Mouse (Mus musculus): ENCODE data around the gene Cic. TPM values are rescaled to one million over a fixed set of nuclear protein-coding genes. Genes with fewer than 3 reads are reported as not detected.

The Cic gene
- 8.9 and 10.2 TPM in 2 replicates for polyA plus RNA-seq (2015; fragmentation: Nextera tagmentation; extraction: Ambion mirVana)

- peak; percentile 75 for ATAC-seq (ENCODE audit: insufficient read depth)
- H3K36me3 ChIP-seq (replicated peaks): peaks cover 16% of the 10 kb centered on the region
- peak within 1 kb of the TSS; percentile 85 for H3K4me3 ChIP-seq (replicated peaks)
- H3K9me3 ChIP-seq (replicated peaks): no peaks in the 10 kb centered on the region
- peak within 1 kb of the TSS; percentile 90 for H3K4me2 ChIP-seq
- peaks cover 67% of the 10 kb centered on the region for H3K4me1 ChIP-seq (replicated peaks)
- no peaks in the 10 kb centered on the region for H3K27me3 ChIP-seq
- peak within 1 kb of the TSS; percentile 95 for H3K27ac ChIP-seq (replicated peaks)
- WGBS (ENCODE audit: insufficient replicate concordance): 0% methylated on average over 29 of the region's 29 CpGs
- peak within 1 kb of the TSS; percentile 98 for H3K9ac ChIP-seq
Measured at GRCm38 (mm10) chr7:25267301-25267750, at the start of gene Cic. TSS of gene Cic (plus strand) at chr7:25267704.

DNA sequence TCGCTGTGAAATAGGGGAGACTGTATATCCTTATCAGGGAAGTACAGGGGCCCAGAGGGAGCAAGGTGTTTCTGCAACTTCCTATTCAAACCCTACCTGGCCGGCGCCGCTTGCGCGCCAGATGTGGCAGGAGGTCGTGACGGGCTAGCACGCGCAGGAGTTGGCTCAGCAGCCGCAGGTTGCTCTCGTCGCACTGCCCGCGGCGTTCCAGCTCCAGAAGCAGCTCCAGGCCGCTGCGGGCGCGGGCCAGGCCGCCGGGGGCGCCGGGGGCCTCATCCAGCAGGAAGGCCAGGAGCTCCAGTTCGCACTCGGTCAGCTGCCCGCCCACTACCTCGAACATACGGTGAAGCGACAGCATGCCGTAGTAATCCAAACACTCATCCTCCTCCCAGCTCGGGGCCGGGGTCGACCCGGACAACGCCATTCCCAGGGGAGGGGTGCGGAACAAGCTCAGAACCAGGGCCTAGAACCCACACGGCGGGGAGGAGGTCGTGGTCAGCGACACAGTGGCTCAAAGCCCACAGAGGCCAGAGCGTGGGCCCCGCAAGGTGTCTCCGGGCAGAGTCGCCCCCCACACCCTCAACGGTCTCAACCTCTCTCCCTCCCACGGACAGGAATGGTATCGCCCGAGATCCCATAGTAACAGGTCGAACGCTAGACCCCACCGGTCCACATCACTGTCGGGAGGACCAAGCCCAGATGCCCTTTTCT lies 48.6 kb upstream of the Cic start:
- Histone ChIP-seq H3K27ac (replicated peaks) (peak overlapping the region; percentile 96), H3K9me3 (replicated peaks) (no peaks in the 10 kb centered on the region), H3K36me3 (replicated peaks) (peaks cover 56% of the 10 kb centered on the region), H3K4me2 (peak overlapping the region; percentile 87), H3K4me3 (replicated peaks) (peak overlapping the region; percentile 89), H3K27me3 (no peaks in the 10 kb centered on the region), H3K4me1 (replicated peaks) (peaks cover 73% of the 10 kb centered on the region), H3K9ac (peak overlapping the region; percentile 92)
- under 1% methylated on average over 53 of the region's 53 CpGs for WGBS (ENCODE audit: insufficient replicate concordance)
- peak; percentile 17 for ATAC-seq (ENCODE audit: insufficient read depth)

DNA sequence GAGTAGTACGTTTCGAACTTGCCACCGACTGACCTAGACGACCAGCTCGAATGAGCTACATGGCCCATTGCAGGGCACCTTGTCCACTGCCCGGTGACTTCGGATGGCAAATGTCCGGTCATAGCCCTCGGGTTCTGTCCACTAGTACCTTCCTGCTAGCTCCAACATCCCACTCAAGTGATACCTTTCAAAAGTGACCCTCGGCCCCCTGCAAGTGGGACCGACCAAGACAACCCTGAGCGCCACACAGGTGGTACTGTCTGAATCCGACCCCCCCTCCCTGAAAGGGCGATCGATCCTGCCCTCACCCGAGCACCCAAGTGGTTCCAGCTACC lies 48.1 kb upstream of the Cic start:
- Histone ChIP-seq H3K4me2 (peak overlapping the region; percentile 87), H3K4me3 (replicated peaks) (peak overlapping the region; percentile 89), H3K36me3 (replicated peaks) (peaks cover 56% of the 10 kb centered on the region), H3K9me3 (replicated peaks) (no peaks in the 10 kb centered on the region), H3K27ac (replicated peaks) (peak overlapping the region; percentile 96), H3K27me3 (no peaks in the 10 kb centered on the region), H3K4me1 (replicated peaks) (peaks cover 68% of the 10 kb centered on the region), H3K9ac (peak overlapping the region; percentile 92)
- no peak for ATAC-seq (ENCODE audit: insufficient read depth)
- under 1% methylated on average over 16 of the region's 16 CpGs for WGBS (ENCODE audit: insufficient replicate concordance)

GRCm38 (mm10) chr7:25219756-25220456 lies 47.6 kb upstream of the Cic start:
- under 1% methylated on average over 31 of the region's 31 CpGs for WGBS (ENCODE audit: insufficient replicate concordance)
- peaks cover 65% of the 10 kb centered on the region for H3K4me1 ChIP-seq (replicated peaks)

DNA sequence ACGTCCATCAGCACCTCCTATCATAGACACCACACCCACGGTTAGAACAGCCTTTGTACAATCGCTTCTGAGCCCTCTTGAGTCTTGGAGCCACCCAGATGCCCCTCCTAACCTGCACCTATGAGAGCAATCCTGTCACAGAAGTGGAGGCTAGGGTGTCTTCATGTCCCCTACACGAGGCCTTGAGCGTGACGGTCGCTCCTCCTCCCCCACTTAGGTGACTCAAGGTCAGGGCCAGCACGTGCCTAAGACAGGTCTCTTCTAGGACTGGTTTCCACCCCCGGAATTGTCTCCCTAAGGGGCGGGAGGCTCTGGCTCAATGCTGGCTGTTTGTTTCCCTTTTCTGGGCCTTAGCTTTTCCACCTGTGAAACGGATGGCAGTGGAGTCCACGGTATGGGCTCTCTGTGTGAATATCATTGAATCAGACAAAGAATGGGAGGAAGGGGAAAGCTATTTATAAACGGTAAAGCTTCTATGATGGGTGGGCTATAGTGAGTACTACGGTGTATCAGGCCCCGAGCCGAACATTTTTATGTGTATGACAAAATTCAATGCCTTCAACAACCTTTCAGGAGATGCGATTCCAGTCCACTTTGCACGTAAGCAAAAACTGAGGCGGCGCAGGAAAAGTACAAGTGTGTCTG lies 46.9 kb upstream of the Cic start, which contains the start of gene Dedd2:
Gene Dedd2, minus strand, starts transcription at position 159 of the 645 bp plus-strand sequence.
- Histone ChIP-seq H3K27ac (replicated peaks) (peak within 1 kb of the TSS; percentile 96), H3K4me1 (replicated peaks) (peaks cover 58% of the 10 kb centered on the region), H3K27me3 (no peaks in the 10 kb centered on the region), H3K4me3 (replicated peaks) (peak within 1 kb of the TSS; percentile 89), H3K36me3 (replicated peaks) (peaks cover 56% of the 10 kb centered on the region), H3K4me2 (peak within 1 kb of the TSS; percentile 87), H3K9ac (peak within 1 kb of the TSS; percentile 92), H3K9me3 (replicated peaks) (no peaks in the 10 kb centered on the region)
- ATAC-seq (ENCODE audit: insufficient read depth): peak; percentile 27
- WGBS (ENCODE audit: insufficient replicate concordance): 1% methylated on average over 20 of the region's 20 CpGs

More at GRCm38 (mm10) chr7:25219756-25220456, 47.6 kb upstream of the Cic start:
- ATAC-seq (ENCODE audit: insufficient read depth): peak; percentile 62
- Histone ChIP-seq H3K4me2 (peak overlapping the region; percentile 87), H3K4me3 (replicated peaks) (peak overlapping the region; percentile 89), H3K9ac (peak overlapping the region; percentile 92), H3K9me3 (replicated peaks) (no peaks in the 10 kb centered on the region), H3K27me3 (no peaks in the 10 kb centered on the region), H3K36me3 (replicated peaks) (peaks cover 56% of the 10 kb centered on the region), H3K27ac (replicated peaks) (peak overlapping the region; percentile 96)

- H3K27me3 ChIP-seq: no peaks in the 10 kb centered on the region
- H3K4me1 ChIP-seq (replicated peaks): peaks cover 54% of the 10 kb centered on the region
- no peaks in the 10 kb centered on the region for H3K9me3 ChIP-seq (replicated peaks)
- ATAC-seq (ENCODE audit: insufficient read depth): peak; percentile 79
- peak within 1 kb of the TSS; percentile 96 for H3K27ac ChIP-seq (replicated peaks)
- peaks cover 56% of the 10 kb centered on the region for H3K36me3 ChIP-seq (replicated peaks)
- H3K9ac ChIP-seq: peak within 1 kb of the TSS; percentile 92
- H3K4me3 ChIP-seq (replicated peaks): peak within 1 kb of the TSS; percentile 89
- H3K4me2 ChIP-seq: peak within 1 kb of the TSS; percentile 87
- WGBS (ENCODE audit: insufficient replicate concordance): under 1% methylated on average over 45 of the region's 45 CpGs
Measured at GRCm38 (mm10) chr7:25221102-25221883, 46.2 kb upstream of the Cic start, which contains the start of gene Zfp526. TSS of gene Zfp526 (plus strand) at chr7:25221425.

DNA sequence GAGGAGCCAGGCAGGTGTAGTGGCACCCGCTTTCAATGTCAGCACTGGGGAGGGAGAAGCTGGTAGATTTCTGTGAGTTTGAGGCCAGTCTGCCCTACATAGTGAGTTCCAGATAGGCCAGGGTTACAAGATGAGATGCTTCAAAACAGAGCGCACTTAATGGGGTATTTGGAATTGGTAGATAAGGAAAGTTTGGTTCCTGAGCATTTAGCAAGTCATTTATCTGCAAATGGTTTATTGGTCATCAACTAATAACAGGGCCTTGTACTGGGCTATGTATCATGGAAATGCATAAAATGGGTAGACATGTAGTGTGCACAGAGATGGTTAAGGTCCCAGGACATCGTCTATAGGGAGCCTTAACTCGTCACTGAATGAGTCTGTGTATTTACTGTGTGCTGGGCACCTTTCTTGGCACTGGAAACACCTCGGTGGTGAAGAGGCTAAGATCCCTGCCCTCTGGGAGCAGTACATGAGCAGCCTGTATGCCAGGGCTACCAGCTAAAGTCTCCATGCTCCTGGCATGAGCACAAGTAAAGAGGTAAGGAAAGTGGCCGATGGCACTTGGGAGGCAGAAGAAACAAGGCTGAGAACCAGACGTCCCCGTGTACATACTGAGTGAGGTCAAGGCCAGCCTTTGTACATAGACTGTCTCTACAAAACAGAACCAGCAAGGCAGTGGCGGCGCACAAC lies 45.1 kb upstream of the Cic start:
- Histone ChIP-seq H3K36me3 (replicated peaks) (peaks cover 56% of the 10 kb centered on the region), H3K4me3 (replicated peaks) (peak overlapping the region; percentile 89), H3K9ac (peak overlapping the region; percentile 86), H3K9me3 (replicated peaks) (no peaks in the 10 kb centered on the region), H3K27me3 (no peaks in the 10 kb centered on the region), H3K4me2 (peak overlapping the region; percentile 87), H3K27ac (replicated peaks) (peak overlapping the region; percentile 96), H3K4me1 (replicated peaks) (peaks cover 49% of the 10 kb centered on the region)
- ATAC-seq (ENCODE audit: insufficient read depth): no peak
- 55% methylated on average over 10 of the region's 10 CpGs for WGBS (ENCODE audit: insufficient replicate concordance)

GRCm38 (mm10) chr7:25227523-25228300 lies 39.8 kb upstream of the Cic start:
- Histone ChIP-seq H3K9ac (no peak overlapping the region), H3K4me1 (replicated peaks) (peaks cover 11% of the 10 kb centered on the region), H3K27me3 (no peaks in the 10 kb centered on the region), H3K4me3 (replicated peaks) (no peak overlapping the region), H3K27ac (replicated peaks) (no peak overlapping the region), H3K4me2 (no peak overlapping the region), H3K36me3 (replicated peaks) (peaks cover 100% of the 10 kb centered on the region), H3K9me3 (replicated peaks) (no peaks in the 10 kb centered on the region)
- WGBS (ENCODE audit: insufficient replicate concordance): 84% methylated on average over 1 of the region's 1 CpGs
- ATAC-seq (ENCODE audit: insufficient read depth): no peak

- Histone ChIP-seq H3K4me3 (replicated peaks) (no peak overlapping the region), H3K9ac (no peak overlapping the region), H3K4me2 (no peak overlapping the region), H3K4me1 (replicated peaks) (peaks cover 14% of the 10 kb centered on the region), H3K9me3 (replicated peaks) (no peaks in the 10 kb centered on the region), H3K27me3 (no peaks in the 10 kb centered on the region), H3K36me3 (replicated peaks) (peaks cover 100% of the 10 kb centered on the region), H3K27ac (replicated peaks) (no peak overlapping the region)
- 79% methylated on average over 9 of the region's 9 CpGs for WGBS (ENCODE audit: insufficient replicate concordance)
- no peak for ATAC-seq (ENCODE audit: insufficient read depth)
Measured at GRCm38 (mm10) chr7:25230690-25231285, 36.7 kb upstream of the Cic start.

Data from liver, embryonic 15.5 days (tissue).